Mouse (Mus musculus): ENCODE measurements at regions not wholly inside any gene's neighbourhood (a gene's known extent, or its start where the extent isn't known, plus 50 kb on each side); places are given as distances from the start of the nearest gene placed in this dataset.

- DNase-seq (ENCODE audit: low spot score), result no peak
These were observed 104.6 kb downstream of the Ngf start for GRCm38 (mm10) chr3:102574320-102574719.

DNA sequence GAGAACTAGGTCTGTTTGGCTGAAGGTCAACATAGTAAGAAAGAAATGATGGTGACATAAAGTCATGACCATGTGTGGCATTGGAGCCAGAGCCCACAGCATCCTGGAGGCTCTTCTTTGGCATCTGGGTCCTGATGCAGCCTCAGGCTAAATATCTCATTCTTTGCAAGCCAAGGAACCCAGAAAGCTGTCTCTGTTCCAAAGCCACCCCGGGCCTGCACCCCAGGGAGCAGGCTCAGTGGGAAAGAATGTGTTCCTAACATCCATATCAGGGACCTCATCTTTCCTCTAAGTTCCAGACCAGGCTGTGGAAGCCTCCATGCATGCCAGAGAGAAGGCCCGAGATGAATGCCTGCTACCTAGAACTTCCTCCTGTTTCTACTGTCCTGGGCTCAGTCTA is 107.2 kb downstream of the Ngf start:
- no peak for DNase-seq (ENCODE audit: low spot score)

DNA sequence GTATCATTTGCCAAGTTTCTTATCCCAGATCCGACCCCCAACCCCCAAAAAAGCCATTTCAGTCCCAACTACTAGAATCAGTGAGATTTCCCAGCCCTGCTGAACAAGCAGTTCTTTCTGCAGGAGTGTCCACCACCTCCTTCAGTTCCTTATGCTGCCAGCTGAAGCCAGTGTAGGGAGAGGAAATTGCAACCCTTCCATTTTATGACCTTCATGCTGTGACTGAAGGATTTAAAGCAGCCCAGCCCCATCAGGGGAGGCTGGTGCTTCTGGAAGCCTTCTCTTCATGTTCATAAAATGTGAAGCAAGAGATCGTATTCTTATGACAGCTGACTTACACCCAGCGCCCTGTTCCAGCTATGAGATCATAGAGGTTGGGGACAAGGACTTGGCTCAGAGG is 112.1 kb downstream of the Ngf start:
- no peak for DNase-seq (ENCODE audit: low spot score)

DNA sequence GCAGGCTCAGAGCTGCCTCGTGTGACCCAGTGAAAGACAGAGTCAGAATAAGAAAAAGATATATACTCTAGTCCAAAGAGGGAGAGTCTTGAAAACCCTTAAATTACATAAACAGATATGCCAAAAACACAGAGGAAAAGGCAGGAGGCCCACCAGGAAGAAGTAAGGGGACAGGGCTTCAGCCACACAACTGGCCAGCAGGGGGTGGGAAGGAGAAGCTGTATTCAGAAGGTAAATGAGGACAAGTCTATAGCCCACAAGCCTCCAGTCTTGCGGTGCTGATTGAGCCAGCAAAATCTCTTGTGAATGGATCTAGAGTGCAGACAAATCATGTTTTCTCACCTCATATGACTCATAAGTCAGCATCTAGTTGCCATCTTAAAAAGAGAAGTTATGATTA is 115.4 kb downstream of the Ngf start:
- no peak for DNase-seq (ENCODE audit: low spot score)

GRCm38 (mm10) chr3:102586221-102586620 is 116.5 kb downstream of the Ngf start:
- DNase-seq (ENCODE audit: low spot score), result no peak

DNA sequence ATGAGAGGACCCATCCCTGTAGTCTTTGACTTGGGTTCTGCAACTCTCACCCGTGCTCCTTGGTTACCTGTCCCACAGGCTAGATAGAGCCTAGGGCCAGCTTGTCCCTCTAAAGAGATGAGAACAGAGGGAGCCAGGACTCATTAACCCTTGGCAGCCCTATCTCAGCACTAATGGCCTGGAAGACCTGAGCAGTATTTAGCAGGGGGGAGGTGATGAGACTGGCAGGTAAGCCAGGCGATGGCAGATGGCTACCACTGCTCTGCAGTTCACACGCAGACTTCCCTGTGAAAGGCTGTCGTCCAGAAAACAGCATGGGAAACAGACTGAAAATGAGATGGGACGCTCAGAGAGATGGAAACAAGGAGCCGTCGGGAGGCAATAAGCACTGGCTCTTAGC is 122.3 kb downstream of the Ngf start:
- DNase-seq (ENCODE audit: low spot score), result no peak

DNA sequence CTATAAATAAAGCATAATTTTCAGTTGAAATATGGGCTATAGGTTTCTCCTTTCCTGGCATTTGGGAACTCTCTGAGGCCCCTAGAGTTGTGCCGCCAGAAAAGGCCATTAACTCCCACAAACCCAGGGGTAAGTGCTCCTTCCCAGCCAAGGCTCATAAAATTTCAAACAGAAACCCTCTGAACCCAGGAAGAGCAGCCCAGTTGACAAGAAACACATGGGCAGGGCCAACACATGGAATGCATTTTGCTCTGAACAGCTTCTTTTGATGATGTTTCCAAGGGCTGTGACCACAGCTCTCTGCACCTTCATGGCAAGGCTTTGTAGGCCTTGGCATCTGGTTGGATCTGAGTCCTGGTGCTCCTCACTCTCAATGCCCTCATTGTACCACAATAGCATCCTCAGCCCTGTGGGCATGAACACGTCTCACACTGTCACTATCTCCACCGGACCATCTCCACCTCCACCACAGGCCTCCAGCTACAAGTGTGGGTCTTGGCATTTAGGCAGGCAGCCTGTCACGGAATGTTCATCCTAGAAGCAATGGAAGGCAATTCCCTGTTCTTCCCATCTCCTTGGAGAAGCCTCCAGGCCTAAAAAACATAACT is 127.3 kb downstream of the Ngf start:
- DNase-seq (ENCODE audit: low spot score), result peak; percentile 43

- DNase-seq (ENCODE audit: low spot score), result no peak
These were observed 129.3 kb downstream of the Ngf start for GRCm38 (mm10) chr3:102599061-102599460.

- DNase-seq (ENCODE audit: low spot score), result no peak
These were observed 131.6 kb upstream of the Tspan2 start for GRCm38 (mm10) chr3:102602766-102603165.

GRCm38 (mm10) chr3:102605284-102605683 is 129.0 kb upstream of the Tspan2 start:
- DNase-seq (ENCODE audit: low spot score), result no peak

DNA sequence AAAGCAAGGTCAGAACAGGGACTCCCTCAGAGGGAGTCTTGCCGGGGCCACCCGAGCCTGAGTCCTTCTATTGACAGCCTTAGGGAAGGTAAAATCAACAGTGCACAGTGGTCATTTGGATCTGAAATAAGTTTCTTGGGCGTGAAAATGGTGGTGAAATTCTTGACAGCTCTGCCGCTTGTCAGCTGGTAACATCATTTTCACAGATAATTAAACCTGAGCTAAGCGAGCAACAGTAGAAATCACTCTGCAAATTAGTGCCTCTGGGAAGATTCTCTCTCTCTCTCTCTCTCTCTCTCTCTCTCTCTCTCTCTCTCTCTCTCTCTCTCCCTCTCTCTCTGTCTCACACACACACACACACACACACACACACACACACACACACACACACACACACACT is 123.4 kb upstream of the Tspan2 start:
- DNase-seq (ENCODE audit: low spot score), result no peak

GRCm38 (mm10) chr3:102611398-102612366 is 122.6 kb upstream of the Tspan2 start:
- no peak for DNase-seq (ENCODE audit: low spot score)

DNA sequence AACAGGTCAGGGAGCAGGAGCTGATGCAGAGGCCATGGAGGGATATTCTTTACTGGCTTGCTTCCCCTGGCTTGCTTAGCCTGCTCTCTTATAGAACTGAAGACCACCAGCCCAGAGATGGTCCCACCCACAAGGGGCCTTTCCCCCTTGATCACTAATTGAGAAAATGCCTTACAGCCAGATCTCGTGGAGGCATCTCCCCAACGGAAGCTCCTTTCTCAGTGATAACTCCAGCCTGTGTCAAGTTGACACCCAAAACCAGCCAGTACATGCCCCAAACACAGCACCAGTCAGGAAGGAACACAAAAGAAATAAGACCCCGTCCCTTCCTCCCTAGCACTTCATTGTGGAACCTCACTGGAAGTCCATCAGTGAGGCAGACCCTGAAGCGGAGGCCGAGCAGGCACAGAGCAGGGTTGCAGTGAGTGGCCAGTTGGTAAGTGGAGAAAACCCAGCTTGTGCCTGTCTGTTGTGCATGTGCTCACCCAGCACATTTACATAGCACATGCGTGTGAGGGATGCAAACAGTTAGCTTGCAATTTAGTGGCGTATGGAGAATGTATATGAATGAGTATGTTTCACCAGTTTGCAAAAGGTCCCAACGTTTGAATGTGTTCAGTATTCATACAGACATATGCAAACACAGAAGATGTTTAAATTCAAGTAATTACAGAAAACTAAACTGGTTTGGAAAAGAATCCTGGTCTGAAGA is 114.5 kb upstream of the Tspan2 start:
- DNase-seq (ENCODE audit: low spot score), result no peak

- DNase-seq (ENCODE audit: low spot score), result no peak
These were observed 98.3 kb upstream of the Tspan2 start for GRCm38 (mm10) chr3:102636076-102636475.

DNA sequence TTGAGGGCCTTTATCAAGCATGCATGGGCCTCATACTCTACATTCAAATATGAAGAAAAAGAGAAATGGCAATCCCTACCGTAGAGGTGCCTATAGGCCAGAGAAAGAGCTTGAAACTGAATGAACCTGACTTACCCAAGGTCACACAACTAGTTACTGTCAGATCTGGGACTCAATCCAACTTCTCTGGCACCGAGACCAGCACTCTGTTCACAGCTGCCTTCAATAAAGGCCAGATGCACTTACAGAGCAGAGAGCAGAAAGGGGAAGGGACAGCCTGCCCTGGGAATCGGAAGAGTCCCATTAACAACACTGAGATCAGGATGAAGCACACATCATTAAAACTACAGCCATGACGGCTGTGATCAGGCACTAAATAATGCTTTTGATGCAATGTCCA is 97.7 kb upstream of the Tspan2 start:
- DNase-seq (ENCODE audit: low spot score), result no peak

DNA sequence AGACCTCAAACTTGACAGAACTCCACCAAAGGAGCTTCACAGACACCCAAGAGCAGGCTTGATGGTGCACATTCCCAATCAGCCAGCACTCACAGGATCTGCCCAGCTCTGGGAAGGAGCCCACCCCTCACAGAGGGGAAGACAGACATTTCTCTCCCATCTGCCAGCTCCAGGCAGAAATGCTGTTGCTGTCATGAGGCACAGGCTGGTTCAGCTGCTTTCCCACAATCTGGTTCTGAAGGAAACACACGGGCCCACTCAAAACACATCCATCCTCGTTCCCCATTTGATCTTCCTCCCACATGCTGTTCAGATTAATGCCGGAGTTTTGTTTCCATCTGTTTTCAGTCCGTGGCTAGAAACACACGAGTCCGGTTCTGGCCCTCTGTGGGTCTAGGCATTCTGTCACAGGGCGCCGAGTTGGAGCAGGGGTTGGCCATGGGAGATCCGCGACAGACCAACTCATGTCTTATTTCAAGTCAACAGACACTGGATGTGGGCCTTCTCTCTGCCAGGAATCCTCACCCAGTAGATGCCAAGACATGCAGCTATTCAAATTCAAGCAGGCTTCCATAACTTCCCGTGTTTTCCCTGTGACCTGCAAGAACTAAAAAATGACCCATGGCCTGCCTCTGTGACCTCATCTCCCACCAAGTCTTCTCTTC is 89.9 kb upstream of the Tspan2 start:
- DNase-seq (ENCODE audit: low spot score), result no peak

- DNase-seq (ENCODE audit: low spot score), result no peak
These were observed 85.9 kb upstream of the Tspan2 start for GRCm38 (mm10) chr3:102648450-102648849.

- no peak for DNase-seq (ENCODE audit: low spot score)
These were observed 79.4 kb upstream of the Tspan2 start for GRCm38 (mm10) chr3:102654962-102655361.

DNA sequence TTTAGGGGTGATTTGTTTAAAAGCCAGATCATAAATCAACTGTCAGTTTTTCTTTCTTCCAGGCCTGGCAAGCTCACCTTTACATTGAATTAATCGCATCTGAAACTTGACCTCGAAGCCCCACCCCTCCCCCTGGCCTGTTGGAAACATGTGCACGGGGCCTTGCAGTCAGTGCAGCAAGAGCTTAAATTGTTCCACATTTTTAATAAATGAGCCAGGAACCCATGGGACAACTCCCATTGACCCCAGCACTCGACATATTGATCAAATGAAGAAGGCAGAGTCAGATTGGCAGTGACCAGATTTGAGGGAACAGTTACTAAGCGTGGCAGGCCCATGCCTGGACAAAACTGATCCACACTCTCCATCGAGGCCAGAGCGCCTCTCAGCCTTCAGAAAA is 77.2 kb upstream of the Tspan2 start:
- DNase-seq (ENCODE audit: low spot score), result peak; percentile 41

DNA sequence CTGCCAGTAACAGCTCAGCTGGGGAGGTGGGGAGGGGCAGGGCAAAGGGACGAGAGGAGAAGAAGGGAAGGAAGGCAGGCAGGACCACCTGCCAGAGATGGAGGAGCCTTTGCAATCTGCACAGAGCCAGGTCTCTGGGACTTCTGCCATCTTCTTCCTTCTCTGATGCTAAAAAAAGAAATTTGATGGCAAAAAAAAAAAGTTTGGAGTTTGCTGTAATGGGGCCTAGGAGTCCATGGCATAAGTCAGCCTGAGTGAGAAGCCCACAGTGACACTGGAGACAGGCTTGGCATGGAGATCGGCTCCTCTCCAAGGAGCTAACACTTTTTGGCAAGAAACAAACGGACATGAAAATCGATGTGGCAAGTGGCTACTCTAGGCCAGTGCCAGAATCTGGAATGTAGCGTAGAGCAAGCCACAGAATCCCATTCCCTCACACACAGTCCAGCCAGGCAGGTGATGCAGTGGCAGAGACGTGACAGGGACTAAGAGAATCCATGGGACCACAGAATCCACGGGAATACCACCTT is 76.7 kb upstream of the Tspan2 start:
- no peak for DNase-seq (ENCODE audit: low spot score)

DNA sequence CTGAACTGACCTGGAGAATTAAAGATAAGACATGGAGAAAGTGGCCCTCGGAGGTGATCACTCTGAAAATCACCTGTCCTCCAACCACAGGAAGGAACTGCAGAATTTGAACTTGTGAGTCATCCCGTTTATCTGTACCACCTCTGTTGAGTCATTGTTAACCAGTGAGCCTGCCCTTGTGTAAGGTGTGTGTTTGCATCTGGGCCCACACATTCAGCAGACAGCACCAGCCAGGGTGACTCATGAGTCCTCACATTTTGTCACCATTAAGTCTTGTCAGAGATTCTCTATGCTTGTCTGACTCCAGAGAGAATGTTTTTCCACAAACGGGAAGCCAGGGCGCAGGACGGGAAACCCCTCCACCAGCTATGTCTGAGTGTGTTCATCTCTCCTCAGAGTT is 75.0 kb upstream of the Tspan2 start:
- no peak for DNase-seq (ENCODE audit: low spot score)

- no peak for DNase-seq (ENCODE audit: low spot score)
These were observed 73.0 kb upstream of the Tspan2 start for GRCm38 (mm10) chr3:102661296-102661695.

Data from embryo, embryonic 10.5 days (tissue).